Mouse (Mus musculus) hindbrain, embryonic 11.5 days (tissue): ENCODE data around the gene Arhgap4. TPM values are rescaled to one million over a fixed set of nuclear protein-coding genes. Genes with fewer than 3 reads are reported as not detected.

Experiments
- ATAC-seq: fragments of 200-750 bp; cut with Nextera tagmentation; 2 replicates; pipeline ENCODE4 v1.8.0; 2017; ENCODE audit warnings: mild to moderate bottlenecking, moderate TSS enrichment, moderate library complexity; ENCODE audit not compliant: low FRiP score
- DNase-seq: peaks from one replicate; pipeline ENCODE4 v3.0.0-alpha.2; 2015; ENCODE audit warnings: low spot score
- H3K27ac ChIP-seq: fragments of 300-500 bp; sonication (generic); 2 replicates; pipeline ENCODE4 v1.5.1; 2014; ENCODE audit warnings: mild to moderate bottlenecking, low read depth, low read length
- H3K27me3 ChIP-seq: fragments of 300-500 bp; sonication (generic); 2 replicates; pipeline ENCODE4 v1.6.1; 2014; ENCODE audit warnings: mild to moderate bottlenecking, low read length, moderate library complexity, mixed read lengths; ENCODE audit not compliant: control insufficient read depth, insufficient read depth
- H3K36me3 ChIP-seq: fragments of 300-500 bp; sonication (generic); 2 replicates; pipeline ENCODE4 v1.6.1; 2014; ENCODE audit warnings: mild to moderate bottlenecking, low read length, moderate library complexity, mixed read lengths; ENCODE audit not compliant: control insufficient read depth, insufficient read depth
- H3K4me1 ChIP-seq: fragments of 300-500 bp; sonication (generic); replicated peaks from 2 replicates; pipeline ENCODE4 v1.6.1; 2014; ENCODE audit warnings: low read length, mixed read lengths; ENCODE audit not compliant: control insufficient read depth, insufficient read depth
- H3K4me2 ChIP-seq: fragments of 300-500 bp; sonication (generic); replicated peaks from 2 replicates; pipeline ENCODE4 v1.6.1; 2014; ENCODE audit warnings: mild to moderate bottlenecking, low read depth, low read length
- H3K4me3 ChIP-seq: fragments of 300-500 bp; sonication (generic); 2 replicates; pipeline ENCODE4 v1.5.1; 2014; ENCODE audit warnings: low read depth, low read length
- H3K9ac ChIP-seq: fragments of 300-500 bp; sonication (generic); 2 replicates; pipeline ENCODE4 v1.6.1; 2014; ENCODE audit warnings: low read depth, low read length
- H3K9me3 ChIP-seq: fragments of 300-500 bp; sonication (generic); 2 replicates; pipeline ENCODE4 v1.6.1; 2016; ENCODE audit warnings: low read length; ENCODE audit not compliant: control insufficient read depth
- WGBS: fragments of 180-500 bp; shearing (Covaris S2); extraction: QIAGEN DNeasy Blood & Tissue Kit; methylation state at CpG from one replicate; pipeline ENCODE4 v1.1.7; 2014; 5-methylcytosine and 5-hydroxymethylcytosine counted together
- polyA plus RNA-seq: library from polyadenylated mRNA; unstranded; fragments of >200 nt; fragmentation: Nextera tagmentation; extraction: Ambion mirVana; gene quantifications from 2 replicates; pipeline ENCODE4 v1.2.1, GENCODE M21; 2014

Gene Arhgap4
- polyA plus RNA-seq, 1 experiment from 2014 or later: 0.99 TPM

DNA sequence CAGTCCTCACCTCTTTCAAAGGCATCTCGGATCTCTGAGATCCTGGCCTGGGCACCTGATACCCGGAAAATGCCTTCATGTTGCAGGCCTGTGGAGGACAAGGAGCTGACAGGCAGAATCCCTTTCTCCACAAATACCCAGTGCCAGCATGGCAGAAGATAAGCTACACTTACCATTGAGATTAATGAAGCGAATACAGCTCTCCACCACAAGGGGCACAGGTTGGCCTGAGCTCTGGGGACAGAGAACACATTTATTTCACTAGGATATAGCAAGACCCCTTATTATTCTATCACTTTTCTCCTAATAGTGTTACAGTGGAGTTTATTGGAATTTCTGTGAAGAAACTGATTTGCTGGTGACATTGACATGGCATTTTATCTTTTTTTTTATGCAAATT is 23.7 kb downstream of the Arhgap4 start:
- no peak overlapping the region for H3K4me3 ChIP-seq
- H3K27ac ChIP-seq: no peak overlapping the region
- DNase-seq: no peak
- no peaks in the 10 kb centered on the region for H3K9me3 ChIP-seq
- H3K36me3 ChIP-seq: no peaks in the 10 kb centered on the region
- H3K27me3 ChIP-seq: no peaks in the 10 kb centered on the region
- 61% methylated on average over 3 of the region's 3 CpGs for WGBS
- ATAC-seq: no peak
- H3K9ac ChIP-seq: no peak overlapping the region
- H3K4me1 ChIP-seq: no peaks in the 10 kb centered on the region
- H3K4me2 ChIP-seq: no peak overlapping the region

DNA sequence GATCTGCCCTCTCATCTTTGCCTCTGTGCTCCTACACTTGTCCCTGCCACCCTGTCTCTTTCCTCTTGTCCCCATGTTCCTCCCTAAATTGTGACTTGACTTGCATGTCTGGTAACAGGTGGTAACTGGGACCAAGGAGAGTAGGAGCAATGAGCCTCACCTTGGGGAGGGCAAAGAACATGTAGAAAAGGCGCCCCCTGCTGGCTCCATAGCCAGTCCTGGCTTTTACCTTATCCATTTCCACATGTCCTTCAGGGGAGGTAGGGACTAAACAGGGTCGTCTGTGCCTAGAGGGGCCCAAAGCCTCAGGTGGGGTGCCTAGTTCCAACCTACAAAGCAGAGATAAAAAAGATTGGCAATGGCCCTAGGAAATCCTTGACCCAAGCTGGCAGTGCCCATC is 26.0 kb downstream of the Arhgap4 start, which contains the start of gene L1cam:
L1cam (minus strand) TSS at position 387 of the 400 bp plus-strand sequence.
- H3K4me3 ChIP-seq: no peak within 1 kb of the TSS
- no peak within 1 kb of the TSS for H3K9ac ChIP-seq
- ATAC-seq (no peak), DNase-seq (peak; percentile 44)
- no peaks in the 10 kb centered on the region for H3K9me3 ChIP-seq
- H3K27me3 ChIP-seq: no peaks in the 10 kb centered on the region
- H3K27ac ChIP-seq: no peak within 1 kb of the TSS
- H3K4me1 ChIP-seq: no peaks in the 10 kb centered on the region
- WGBS: 27% methylated on average over 2 of the region's 2 CpGs
- H3K36me3 ChIP-seq: no peaks in the 10 kb centered on the region
- H3K4me2 ChIP-seq: no peak within 1 kb of the TSS

DNA sequence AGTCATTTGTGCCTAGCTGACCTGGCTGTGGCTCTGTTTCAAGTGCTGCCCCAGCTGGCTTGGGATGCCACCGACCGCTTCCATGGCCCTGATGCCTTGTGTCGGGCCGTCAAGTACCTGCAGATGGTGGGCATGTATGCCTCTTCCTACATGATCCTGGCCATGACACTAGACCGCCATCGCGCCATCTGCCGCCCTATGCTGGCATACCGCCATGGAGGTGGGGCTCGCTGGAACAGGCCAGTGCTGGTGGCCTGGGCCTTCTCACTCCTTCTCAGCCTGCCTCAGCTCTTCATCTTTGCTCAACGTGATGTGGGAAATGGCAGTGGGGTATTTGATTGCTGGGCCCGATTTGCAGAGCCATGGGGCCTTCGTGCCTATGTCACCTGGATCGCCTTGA is 28.8 kb downstream of the Arhgap4 start:
- no peaks in the 10 kb centered on the region for H3K36me3 ChIP-seq
- H3K9ac ChIP-seq: no peak overlapping the region
- no peak overlapping the region for H3K4me2 ChIP-seq
- no peak overlapping the region for H3K4me3 ChIP-seq
- H3K4me1 ChIP-seq: no peaks in the 10 kb centered on the region
- H3K27me3 ChIP-seq: no peaks in the 10 kb centered on the region
- no peak overlapping the region for H3K27ac ChIP-seq
- 95% methylated on average over 14 of the region's 14 CpGs for WGBS
- DNase-seq (no peak), ATAC-seq (no peak)
- no peaks in the 10 kb centered on the region for H3K9me3 ChIP-seq

DNA sequence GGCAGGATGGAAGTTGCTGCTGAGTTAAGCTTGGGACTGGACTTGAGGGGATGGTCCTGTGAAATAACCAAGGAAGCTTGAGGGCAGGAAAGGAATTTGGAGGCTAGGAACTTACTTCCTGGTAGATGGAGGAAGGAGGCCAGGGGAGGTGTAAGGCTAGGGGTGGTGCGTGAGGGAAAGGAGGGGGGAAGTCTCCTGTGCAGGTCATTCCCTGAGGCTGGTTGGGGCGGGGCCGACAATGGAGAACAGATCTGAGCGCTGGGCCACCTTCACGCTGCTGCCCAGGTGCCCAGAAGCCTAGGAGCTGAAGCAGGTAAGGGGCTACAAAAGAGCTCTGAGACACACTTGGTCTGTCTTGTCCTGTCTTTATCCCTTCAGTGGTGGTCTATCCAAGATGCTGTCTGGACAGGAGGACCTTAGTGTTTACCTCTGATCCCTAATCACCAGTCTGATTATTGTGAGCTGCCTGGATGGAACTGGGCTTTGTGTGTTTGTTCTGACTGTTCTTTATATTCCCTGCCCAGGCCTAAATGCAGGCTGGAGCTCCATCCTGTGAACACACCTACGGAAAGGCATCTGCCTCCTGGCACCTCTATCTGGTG is 30.0 kb downstream of the Arhgap4 start, which contains the start of gene Avpr2:
Avpr2 (plus strand) TSS at position 552 of the 602 bp plus-strand sequence.
- no peaks in the 10 kb centered on the region for H3K27me3 ChIP-seq
- no peaks in the 10 kb centered on the region for H3K36me3 ChIP-seq
- DNase-seq: no peak
- no peak within 1 kb of the TSS for H3K4me3 ChIP-seq
- WGBS: 72% methylated on average over 6 of the region's 6 CpGs
- no peak within 1 kb of the TSS for H3K9ac ChIP-seq
- no peaks in the 10 kb centered on the region for H3K9me3 ChIP-seq
- no peaks in the 10 kb centered on the region for H3K4me1 ChIP-seq
- no peak within 1 kb of the TSS for H3K27ac ChIP-seq
- no peak for ATAC-seq
- H3K4me2 ChIP-seq: no peak within 1 kb of the TSS

- no peaks in the 10 kb centered on the region for H3K36me3 ChIP-seq
- ATAC-seq (peak; percentile 53), DNase-seq (peak; percentile 20)
- 19% methylated on average over 6 of the region's 6 CpGs for WGBS
- H3K4me3 ChIP-seq: no peak overlapping the region
- peak overlapping the region; percentile 63 for H3K4me2 ChIP-seq
- no peak overlapping the region for H3K9ac ChIP-seq
- no peaks in the 10 kb centered on the region for H3K4me1 ChIP-seq
- no peaks in the 10 kb centered on the region for H3K9me3 ChIP-seq
- H3K27ac ChIP-seq: no peak overlapping the region
- H3K27me3 ChIP-seq: no peaks in the 10 kb centered on the region; the same call in 1 of the 2 replicates
These were observed 40.2 kb downstream of the Arhgap4 start for GRCm38 (mm10) chrX:73881463-73881862.

DNA sequence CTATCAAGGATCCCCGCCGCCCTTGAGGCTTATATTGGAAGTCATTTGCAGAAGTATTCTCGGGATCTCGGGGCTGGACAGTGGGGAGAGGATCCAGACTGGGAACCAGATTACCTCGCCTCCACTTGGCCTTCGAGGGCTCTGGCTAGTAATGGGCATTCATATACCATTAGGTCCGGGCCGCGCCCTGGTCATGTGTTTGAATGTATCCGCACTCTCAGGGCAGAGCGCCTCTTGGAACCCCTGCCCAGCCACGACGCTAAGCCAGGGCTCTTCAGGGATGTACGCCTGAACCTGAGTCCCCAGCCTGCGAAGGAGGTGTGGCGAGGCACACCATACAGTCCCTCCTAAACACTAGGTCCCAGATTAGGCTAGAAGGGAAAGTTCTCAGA is 40.6 kb downstream of the Arhgap4 start:
- H3K36me3 ChIP-seq: no peaks in the 10 kb centered on the region
- H3K27me3 ChIP-seq: no peaks in the 10 kb centered on the region; the same call in 1 of the 2 replicates
- H3K9me3 ChIP-seq: no peaks in the 10 kb centered on the region
- H3K9ac ChIP-seq: peak overlapping the region; percentile 55; the same call in 1 of the 2 replicates
- 18% methylated on average over 16 of the region's 16 CpGs for WGBS
- ATAC-seq (peak; percentile 61), DNase-seq (peak; percentile 30)
- no peaks in the 10 kb centered on the region for H3K4me1 ChIP-seq
- peak overlapping the region; percentile 42 for H3K4me3 ChIP-seq
- peak overlapping the region; percentile 63 for H3K4me2 ChIP-seq
- H3K27ac ChIP-seq: 0 out of 2 replicates have a peak overlapping the region, but pooled peaks have one; percentile 17

DNA sequence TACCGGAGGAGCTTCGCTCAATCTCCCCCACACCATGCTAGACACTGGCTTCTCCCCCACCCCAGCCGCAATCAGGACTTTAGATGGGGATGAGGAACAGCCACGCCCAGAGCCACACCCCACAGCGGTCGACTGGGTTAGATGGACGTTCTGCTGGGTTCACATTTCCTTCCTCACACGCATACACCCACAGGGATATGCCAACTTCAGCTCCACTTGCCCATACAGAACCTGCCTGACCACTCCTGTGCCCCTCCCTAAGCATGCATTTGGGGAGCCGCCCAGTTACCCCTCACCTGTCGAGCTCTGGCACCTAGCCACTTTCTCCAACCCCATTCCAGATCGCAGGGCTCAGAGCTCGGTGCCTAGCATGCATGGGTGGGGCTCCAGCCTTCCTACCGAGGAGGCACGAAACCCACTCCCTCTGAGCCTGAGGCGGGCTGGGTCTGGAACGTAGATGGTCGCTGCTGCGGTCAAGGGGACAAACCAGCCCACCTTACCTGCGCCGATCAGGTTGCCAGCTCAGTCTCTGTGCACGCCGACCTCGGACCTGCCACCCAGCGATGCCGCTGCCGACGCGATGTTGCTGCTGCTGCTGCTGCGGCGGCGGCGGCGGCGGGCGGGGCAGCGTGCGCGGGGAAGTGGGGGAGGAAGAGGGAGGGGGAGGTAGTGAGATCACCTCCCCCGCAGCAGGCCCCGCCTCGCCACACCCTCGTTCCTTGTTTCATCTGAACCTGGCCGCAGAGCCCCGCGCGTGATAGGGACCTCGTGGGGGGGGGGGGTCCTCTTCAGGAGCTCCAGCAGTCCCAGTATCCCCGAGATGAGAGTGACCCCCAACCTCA is 41.3 kb downstream of the Arhgap4 start:
- DNase-seq (peak; percentile 46), ATAC-seq (peak; percentile 63)
- Histone ChIP-seq H3K36me3 (no peaks in the 10 kb centered on the region), H3K4me1 (no peaks in the 10 kb centered on the region), H3K9me3 (no peaks in the 10 kb centered on the region), H3K27ac (peak overlapping the region; percentile 17; the same call in 1 of the 2 replicates), H3K4me2 (peak overlapping the region; percentile 63), H3K27me3 (no peaks in the 10 kb centered on the region; the same call in 1 of the 2 replicates), H3K4me3 (peak overlapping the region; percentile 42), H3K9ac (peak overlapping the region; percentile 55)
- 10% methylated on average over 28 of the region's 48 CpGs for WGBS

- no peak overlapping the region for H3K9ac ChIP-seq
- H3K27me3 ChIP-seq: no peaks in the 10 kb centered on the region; the same call in 1 of the 2 replicates
- no peak overlapping the region for H3K4me2 ChIP-seq
- no peak overlapping the region for H3K4me3 ChIP-seq
- H3K36me3 ChIP-seq: no peaks in the 10 kb centered on the region
- H3K9me3 ChIP-seq: no peaks in the 10 kb centered on the region
- DNase-seq (no peak), ATAC-seq (no peak)
- WGBS: 95% methylated on average over 1 of the region's 1 CpGs
- H3K4me1 ChIP-seq: no peaks in the 10 kb centered on the region
- no peak overlapping the region for H3K27ac ChIP-seq
These were observed 44.7 kb downstream of the Arhgap4 start for GRCm38 (mm10) chrX:73877014-73877413.
